Mouse (Mus musculus) heart, embryonic 11.5 days (tissue): ENCODE data around the gene Nudcd2. TPM values are rescaled to one million over a fixed set of nuclear protein-coding genes. Genes with fewer than 3 reads are reported as not detected.

Source experiments
- ATAC-seq: fragments of 200-750 bp; cut with Nextera tagmentation; replicated peaks from 2 replicates; pipeline ENCODE4 v1.8.0; 2017; ENCODE audit warnings: moderate library complexity; ENCODE audit not compliant: insufficient number of reproducible peaks, low FRiP score, low TSS enrichment
- H3K27ac ChIP-seq: fragments of 300-500 bp; sonication (generic); 2 replicates; pipeline ENCODE4 v1.5.1; 2014; ENCODE audit warnings: mild to moderate bottlenecking, low read depth, low read length
- H3K27me3 ChIP-seq: fragments of 300-500 bp; sonication (generic); 2 replicates; pipeline ENCODE4 v1.6.1; 2014; ENCODE audit warnings: mild to moderate bottlenecking, low read length, mixed read lengths; ENCODE audit not compliant: control insufficient read depth, insufficient read depth
- H3K36me3 ChIP-seq: fragments of 300-500 bp; sonication (generic); 2 replicates; pipeline ENCODE4 v1.6.1; 2014; ENCODE audit warnings: mild to moderate bottlenecking, low read length, moderate library complexity, mixed read lengths; ENCODE audit not compliant: control insufficient read depth, insufficient read depth
- H3K4me1 ChIP-seq: fragments of 300-500 bp; sonication (generic); 2 replicates; pipeline ENCODE4 v1.6.1; 2014; ENCODE audit warnings: low read length; ENCODE audit not compliant: control insufficient read depth, insufficient read depth
- H3K4me2 ChIP-seq: fragments of 300-500 bp; sonication (generic); 2 replicates; pipeline ENCODE4 v1.6.1; 2014; ENCODE audit warnings: mild to moderate bottlenecking, moderate library complexity
- H3K4me3 ChIP-seq: fragments of 300-500 bp; sonication (generic); 2 replicates; pipeline ENCODE4 v1.5.1; 2014; ENCODE audit warnings: low read depth, low read length
- H3K9ac ChIP-seq: fragments of 300-500 bp; sonication (generic); 2 replicates; pipeline ENCODE4 v1.6.1; 2014; ENCODE audit warnings: mild to moderate bottlenecking, low read depth, low read length, moderate library complexity
- H3K9me3 ChIP-seq: fragments of 300-500 bp; sonication (generic); replicated peaks from 2 replicates; pipeline ENCODE4 v1.6.1; 2016; ENCODE audit warnings: low read length; ENCODE audit not compliant: control insufficient read depth
- WGBS: fragments of 180-500 bp; shearing (Covaris S2); extraction: QIAGEN DNeasy Blood & Tissue Kit; methylation state at CpG from one replicate; pipeline ENCODE4 v1.1.7; 2014; ENCODE audit not compliant: insufficient replicate concordance; 5-methylcytosine and 5-hydroxymethylcytosine counted together
- polyA plus RNA-seq: library from polyadenylated mRNA; unstranded; fragments of >200 nt; fragmentation: Nextera tagmentation; extraction: Ambion mirVana; gene quantifications from 2 replicates; pipeline ENCODE4 v1.2.1, GENCODE M21; 2014

The Nudcd2 gene
- polyA plus RNA-seq, 1 experiment from 2014 or later, result 129 TPM

- no peak for ATAC-seq
- Histone ChIP-seq H3K9me3 (no peaks in the 10 kb centered on the region), H3K27ac (no peak overlapping the region), H3K4me2 (0 out of 2 replicates have a peak overlapping the region, but pooled peaks have one; percentile 4), H3K36me3 (no peaks in the 10 kb centered on the region), H3K27me3 (no peaks in the 10 kb centered on the region), H3K4me1 (no peaks in the 10 kb centered on the region), H3K4me3 (no peak overlapping the region), H3K9ac (no peak overlapping the region)
- 46% methylated on average over 12 of the region's 12 CpGs for WGBS
Measured at GRCm38 (mm10) chr11:40775315-40776269, 42.1 kb downstream of the Nudcd2 start.

GRCm38 (mm10) chr11:40781857-40782256 lies 48.4 kb downstream of the Nudcd2 start:
- no peak overlapping the region for H3K4me2 ChIP-seq
- H3K9ac ChIP-seq, result no peak overlapping the region
- WGBS, result 63% methylated on average over 2 of the region's 2 CpGs
- no peak overlapping the region for H3K4me3 ChIP-seq
- no peaks in the 10 kb centered on the region for H3K36me3 ChIP-seq
- no peaks in the 10 kb centered on the region for H3K4me1 ChIP-seq
- no peak overlapping the region for H3K27ac ChIP-seq
- no peaks in the 10 kb centered on the region for H3K9me3 ChIP-seq
- no peak for ATAC-seq
- no peaks in the 10 kb centered on the region for H3K27me3 ChIP-seq

DNA sequence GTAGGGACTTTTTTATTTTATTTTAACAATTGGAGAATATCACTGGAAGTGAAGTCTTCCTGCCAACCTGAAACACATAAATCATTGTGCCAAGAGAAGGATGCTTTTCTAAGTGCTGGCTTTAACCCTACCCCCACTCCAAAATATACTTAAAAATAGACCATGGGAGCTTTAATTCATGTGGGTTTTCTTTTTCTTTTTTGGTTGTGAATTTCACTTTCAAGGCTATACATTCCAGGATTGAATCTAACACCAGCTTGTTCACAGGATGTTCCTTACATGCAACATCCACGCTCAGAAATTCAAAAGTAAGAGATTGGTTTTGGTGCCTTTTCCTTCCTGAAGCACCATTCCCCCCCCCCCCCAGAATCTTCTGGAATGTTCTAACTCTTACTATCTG lies 49.9 kb downstream of the Nudcd2 start:
- 84% methylated on average over 1 of the region's 1 CpGs for WGBS

DNA sequence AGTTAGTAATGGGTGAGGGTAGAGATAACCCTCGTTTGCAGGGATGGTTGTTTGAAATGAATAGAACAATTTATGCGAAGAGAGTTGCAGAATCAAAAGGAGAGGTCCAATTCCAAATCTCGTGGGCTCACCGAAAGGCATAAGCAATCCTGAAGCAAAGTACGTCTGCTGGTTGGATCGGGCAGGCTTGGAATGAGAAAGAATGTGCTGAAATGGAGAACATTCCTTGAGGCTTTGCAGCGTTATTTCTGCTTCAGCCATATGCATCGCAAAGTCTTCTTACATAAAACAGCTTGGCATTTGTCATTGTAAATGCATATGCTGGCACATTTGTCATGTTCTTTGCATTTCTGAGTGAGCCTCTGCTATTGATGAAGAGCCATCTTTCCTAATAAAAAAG lies 50.9 kb downstream of the Nudcd2 start:
- WGBS, result 66% methylated on average over 8 of the region's 8 CpGs
- no peak for ATAC-seq
- no peaks in the 10 kb centered on the region for H3K9me3 ChIP-seq
- no peak overlapping the region for H3K9ac ChIP-seq
- H3K4me1 ChIP-seq, result peaks cover 2% of the 10 kb centered on the region; the same call in 1 of the 2 replicates
- H3K27ac ChIP-seq, result no peak overlapping the region
- H3K4me3 ChIP-seq, result no peak overlapping the region
- no peaks in the 10 kb centered on the region for H3K27me3 ChIP-seq
- no peaks in the 10 kb centered on the region for H3K36me3 ChIP-seq
- H3K4me2 ChIP-seq, result no peak overlapping the region

More for the DNA sequence above, 49.9 kb downstream of the Nudcd2 start:
- no peak overlapping the region for H3K27ac ChIP-seq
- no peaks in the 10 kb centered on the region for H3K27me3 ChIP-seq
- H3K4me1 ChIP-seq, result peaks cover 2% of the 10 kb centered on the region; the same call in 1 of the 2 replicates
- no peak overlapping the region for H3K4me2 ChIP-seq
- H3K4me3 ChIP-seq, result no peak overlapping the region
- H3K36me3 ChIP-seq, result no peaks in the 10 kb centered on the region
- no peaks in the 10 kb centered on the region for H3K9me3 ChIP-seq
- ATAC-seq, result no peak
- no peak overlapping the region for H3K9ac ChIP-seq

DNA sequence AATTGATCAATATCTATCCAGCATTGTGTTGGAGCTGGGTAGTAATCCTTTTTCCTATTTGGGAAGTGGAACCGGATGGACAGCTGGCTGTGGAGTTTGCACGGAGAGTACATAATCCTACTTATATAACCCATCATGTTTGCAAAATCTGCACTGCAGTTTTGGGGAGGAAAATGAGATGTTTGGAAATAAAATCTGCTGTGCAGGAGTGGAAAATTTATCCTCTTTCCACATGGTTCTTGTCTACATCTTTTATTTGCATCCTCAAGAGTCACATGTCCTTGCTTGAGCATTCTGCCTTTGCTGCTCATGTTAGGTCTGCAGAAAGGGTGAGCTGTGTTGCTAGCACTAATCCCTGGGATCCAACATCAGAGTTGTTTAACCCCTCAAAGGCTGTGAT lies 53.4 kb downstream of the Nudcd2 start:
- no peaks in the 10 kb centered on the region for H3K36me3 ChIP-seq
- WGBS, result 83% methylated on average over 2 of the region's 2 CpGs
- no peak overlapping the region for H3K27ac ChIP-seq
- H3K4me3 ChIP-seq, result no peak overlapping the region
- H3K4me2 ChIP-seq, result no peak overlapping the region
- H3K9me3 ChIP-seq, result no peaks in the 10 kb centered on the region
- no peak overlapping the region for H3K9ac ChIP-seq
- peaks cover 2% of the 10 kb centered on the region; the same call in 1 of the 2 replicates for H3K4me1 ChIP-seq
- no peaks in the 10 kb centered on the region for H3K27me3 ChIP-seq
- no peak for ATAC-seq

Other genes starting within 250 kb of the Nudcd2 start
- 105 and 125 TPM in 2 replicates for gene Mat2b, start 38.5 kb upstream of the Nudcd2 start, polyA plus RNA-seq
- 60.1 and 63.6 TPM in 2 replicates for gene Hmmr, start 245 bp upstream of the Nudcd2 start, polyA plus RNA-seq
- gene Ccng1, start 21.6 kb downstream of the Nudcd2 start, polyA plus RNA-seq, result 123 and 150 TPM in 2 replicates